Comparison of ENCODE assay signal across 9 mouse cellular contexts in the genomic region with DNA sequence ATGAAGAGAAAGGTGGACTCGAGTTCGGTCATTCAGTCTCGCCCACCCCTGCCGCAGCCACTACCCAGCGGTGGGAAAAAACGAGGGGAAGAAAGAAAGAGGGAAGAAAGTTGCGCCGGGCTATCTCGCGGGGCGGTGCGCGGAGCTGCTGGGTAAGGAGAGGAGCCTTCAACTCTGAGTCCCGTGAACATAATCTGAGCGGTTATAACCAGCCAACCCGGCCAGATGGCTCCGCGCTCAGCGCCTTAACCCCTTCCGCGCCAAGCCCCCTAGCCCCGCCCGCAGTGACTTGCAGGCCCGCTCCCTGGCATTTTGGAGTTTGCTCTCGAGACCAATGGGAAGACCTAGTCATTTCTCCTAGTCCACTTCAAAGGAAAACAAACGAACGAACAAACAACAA. TPM values are rescaled to one million over a fixed set of nuclear protein-coding genes. Genes with fewer than 3 reads are reported as not detected.
DNase-seq lines count a peak whose midpoint lies in the region; ATAC-seq and TF ChIP-seq lines count a peak whose summit lies in the region.
"Had no signal": no experiment of that assay in that cellular context is flagged by ENCODE, and none has a peak within 500 bp of the region (broad histone marks: within the 10 kb centered on the region; RNA-seq: fewer than 3 reads in every experiment).

No protein-coding gene starts in this region.

- DNase-seq in kidney, adult 18-20 months, result peak; percentile 50
- DNase-seq in kidney, adult 11 months, result no peak
- DNase-seq in embryo, embryonic 10.5 days (ENCODE audit: low spot score), result peak; percentile 80
- peak; percentile 46 to 65 for DNase-seq in kidney, postnatal 36 days
- DNase-seq in left cerebral cortex, adult 2 months (ENCODE audit: extremely low spot score in 1 of 2, low spot score in 2 of 2), result no peak
- no peak for DNase-seq in layer of hippocampus, adult 11-12 months (ENCODE audit: low spot score)

- peak overlapping the region; percentile 81 for H3K4me2 ChIP-seq in heart, embryonic 14.5 days (ENCODE audit: low read length)
- peak overlapping the region; percentile 66 for H3K4me2 ChIP-seq in neural tube, embryonic 13.5 days

- peak overlapping the region; percentile 56 to 58 for H3K4me3 ChIP-seq in heart, embryonic 14.5 days (ENCODE audit: control insufficient read depth in 1 of 2, insufficient read depth in 1 of 2, low read depth in 1 of 2, low read length in 2 of 2)
- peak overlapping the region; percentile 39 for H3K4me3 ChIP-seq in neural tube, embryonic 13.5 days
- no peak overlapping the region for H3K4me3 ChIP-seq in left cerebral cortex, adult 2 months

- H3K36me3 ChIP-seq in heart, embryonic 14.5 days (ENCODE audit: control insufficient read depth, insufficient read depth, low read length), result no peaks in the 10 kb centered on the region
- no peaks in the 10 kb centered on the region for H3K36me3 ChIP-seq in neural tube, embryonic 13.5 days

- H3K9me3 ChIP-seq in heart, embryonic 14.5 days (ENCODE audit: control insufficient read depth, low read length), result no peaks in the 10 kb centered on the region
- H3K9me3 ChIP-seq in neural tube, embryonic 13.5 days, result no peaks in the 10 kb centered on the region

- intact Hi-C loops in left cerebral cortex, adult 2 months (cut with DNase I), result loop anchor here (5.0 to 10.0 kb wide), 2 partner anchors 168 to 210 kb away; no protein-coding TSS in a partner anchor

- ATAC-seq in heart, embryonic 14.5 days (ENCODE audit: insufficient number of reproducible peaks, insufficient read depth, low FRiP score, low read depth), result no peak
- peak; percentile 46; the same call in 1 of the 2 replicates for ATAC-seq in neural tube, embryonic 13.5 days (ENCODE audit: low read depth)

- no peak for TF ChIP-seq CTCF in left cerebral cortex, adult 2 months (IDR thresholded peaks at IDR 0.05)

- under 1% methylated on average over 27 of the region's 27 CpGs for WGBS in heart, embryonic 14.5 days
- under 1% methylated on average over 27 of the region's 27 CpGs for WGBS in neural tube, embryonic 13.5 days

- H3K4me1 ChIP-seq in heart, embryonic 14.5 days (ENCODE audit: control insufficient read depth in 2 of 2, insufficient read depth in 2 of 2, low read length in 2 of 2), result peaks cover 24 to 44% of the 10 kb centered on the region in 2 experiments; a peak in 3 of 4 replicates
- H3K4me1 ChIP-seq in neural tube, embryonic 13.5 days (replicated peaks), result peaks cover 54% of the 10 kb centered on the region

- peak overlapping the region in 1 of 2 experiments; percentile 45; a peak in 1 of 4 replicates for H3K27ac ChIP-seq in heart, embryonic 14.5 days (replicated peaks in 1 of 2; ENCODE audit: control insufficient read depth in 1 of 2, insufficient read depth in 1 of 2, low read depth in 2 of 2, low read length in 2 of 2)
- H3K27ac ChIP-seq in neural tube, embryonic 13.5 days (replicated peaks), result no peak overlapping the region
- H3K27ac ChIP-seq in left cerebral cortex, adult 2 months, result no peak overlapping the region

- H3K27me3 ChIP-seq in heart, embryonic 14.5 days (ENCODE audit: control insufficient read depth, insufficient read depth, low read length), result peaks cover 6% of the 10 kb centered on the region; the same call in 1 of the 2 replicates
- peaks cover 87% of the 10 kb centered on the region for H3K27me3 ChIP-seq in neural tube, embryonic 13.5 days

- peak overlapping the region; percentile 68 for H3K9ac ChIP-seq in heart, embryonic 14.5 days (ENCODE audit: low read length)
- peak overlapping the region; percentile 58 for H3K9ac ChIP-seq in neural tube, embryonic 13.5 days

RNA-seq across cellular contexts. Expression of a gene that starts 1.9 kb away (rescaled TPM):
- 7.7 and 8.5 TPM in 2 replicates for polyA plus RNA-seq in heart, embryonic 14.5 days (2014; fragmentation: Nextera tagmentation; extraction: Ambion mirVana)
- polyA plus RNA-seq in neural tube, embryonic 13.5 days (2015; fragmentation: Nextera tagmentation; extraction: Ambion mirVana), result 8.3 and 9.9 TPM in 2 replicates
- total RNA-seq in left cerebral cortex, adult 2 months (2021), result 1 to 10 TPM; 2.8 to 3.3 TPM
- total RNA-seq: CH12.LX had no signal

Comparison
In these comparisons a context has a peak if more than half of its experiments do, and no peak if none do; other contexts are left out.
1. DNase-seq: peak in kidney, adult 18-20 months (single experiment), embryo, embryonic 10.5 days (single experiment) and kidney, postnatal 36 days (2 of 2); none in kidney, adult 11 months (single experiment), left cerebral cortex, adult 2 months (0 of 2) and layer of hippocampus, adult 11-12 months (single experiment).